Mouse (Mus musculus) kidney, postnatal 36 days (tissue): Measurements from ENCODE around the gene Zkscan3.
A peak's percentile ranks its signal among the peaks of the same experiment; 100 is the strongest.

Experiments used
- DNase-seq, 2 experiments: peaks; one replicate each; pipeline ENCODE4 v3.0.0; 2021 to 2022; ENCODE audit warnings: mixed read lengths in 2 of 2

Zkscan3 gene

DNA sequence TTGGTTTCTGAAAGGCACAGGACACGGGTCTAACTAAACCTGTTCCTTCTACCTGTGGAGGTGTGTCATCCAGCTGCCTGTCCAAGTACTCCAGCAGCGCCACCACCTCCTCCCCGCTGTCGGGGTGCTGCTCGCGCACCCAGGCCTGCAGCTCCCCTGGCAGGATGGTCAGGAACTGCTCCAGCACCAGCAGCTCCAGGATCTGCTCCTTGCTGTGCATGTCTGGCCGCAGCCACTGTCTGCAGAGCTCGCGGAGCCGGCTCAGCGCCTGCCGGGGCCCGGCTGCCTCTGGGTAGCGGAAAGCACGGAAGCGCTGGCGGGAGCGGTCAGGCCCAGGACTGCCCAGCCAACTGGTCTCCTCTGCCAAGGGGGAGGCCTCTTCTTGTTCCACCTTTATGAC is 6.5 kb downstream of the Zkscan3 start:
- DNase-seq = peak; percentile 12 to 48

GRCm38 (mm10) chr13:21395623-21396022 is 6.9 kb downstream of the Zkscan3 start:
- no peak for DNase-seq

DNA sequence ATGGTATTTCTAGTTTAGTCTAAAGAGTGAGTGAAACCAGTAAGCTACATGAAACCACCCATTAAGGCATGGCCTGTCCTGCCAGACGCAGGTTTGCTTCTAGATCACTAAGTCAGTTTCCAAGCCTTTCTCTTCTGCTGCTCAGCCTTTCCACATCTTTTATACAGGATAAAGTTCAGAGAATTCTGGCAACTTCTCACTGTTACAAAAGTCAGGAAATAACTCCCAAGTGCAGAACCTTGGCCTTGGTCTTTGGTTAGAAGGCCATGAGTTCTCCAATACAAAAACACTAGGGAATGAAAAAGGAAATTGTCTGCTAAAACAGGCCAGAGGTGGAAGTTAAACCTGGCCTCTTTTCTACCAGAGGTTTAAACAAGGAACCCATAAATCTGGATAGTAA is 7.3 kb downstream of the Zkscan3 start:
- no peak for DNase-seq

GRCm38 (mm10) chr13:21377773-21378172 is 24.8 kb downstream of the Zkscan3 start:
- no peak for DNase-seq

DNA sequence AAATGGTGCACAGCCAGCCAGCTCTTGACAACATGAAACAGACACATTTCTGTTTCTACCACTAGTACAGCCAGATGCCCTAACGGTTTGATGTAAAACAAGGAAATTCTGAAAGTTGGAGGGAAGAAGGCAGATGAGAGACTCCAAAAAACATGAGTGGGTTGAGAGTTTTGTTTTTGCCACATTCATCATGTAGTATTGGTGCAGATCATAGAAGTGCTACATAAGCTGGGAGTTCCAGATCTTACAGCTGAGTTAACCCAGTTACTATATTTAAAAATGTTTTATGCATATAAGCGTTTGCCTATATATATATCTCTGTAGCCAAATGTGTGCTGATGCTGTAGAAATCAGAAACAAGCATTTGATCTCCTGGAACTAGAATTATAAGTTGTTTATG is 29.9 kb downstream of the Zkscan3 start:
- no peak for DNase-seq

- no peak for DNase-seq
Observed at GRCm38 (mm10) chr13:21366635-21367034, 35.9 kb downstream of the Zkscan3 start.

DNA sequence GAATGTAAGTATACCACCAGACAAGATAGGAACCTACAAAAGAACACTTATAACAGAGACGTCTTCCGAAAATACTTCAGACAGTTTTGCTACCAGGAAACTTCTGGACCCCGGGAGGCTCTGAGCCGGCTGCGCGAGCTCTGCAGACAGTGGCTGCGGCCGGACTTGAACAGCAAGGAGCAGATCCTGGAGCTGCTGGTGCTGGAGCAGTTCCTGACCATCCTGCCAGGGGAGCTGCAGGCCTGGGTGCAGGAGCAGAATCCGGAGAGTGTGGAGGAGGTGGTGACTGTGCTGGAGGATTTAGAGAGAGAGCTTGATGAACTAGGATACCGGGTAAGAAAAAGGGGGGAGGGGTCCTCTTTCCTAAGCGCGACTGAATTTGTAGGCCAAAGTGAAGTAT is 38.8 kb downstream of the Zkscan3 start:
- DNase-seq = no peak

- peak; percentile 94 to 96 for DNase-seq
Observed at GRCm38 (mm10) chr13:21362621-21363248, 39.8 kb downstream of the Zkscan3 start, which contains the start of gene Zscan12. Gene Zscan12 (plus strand): TSS chr13:21362820.

DNA sequence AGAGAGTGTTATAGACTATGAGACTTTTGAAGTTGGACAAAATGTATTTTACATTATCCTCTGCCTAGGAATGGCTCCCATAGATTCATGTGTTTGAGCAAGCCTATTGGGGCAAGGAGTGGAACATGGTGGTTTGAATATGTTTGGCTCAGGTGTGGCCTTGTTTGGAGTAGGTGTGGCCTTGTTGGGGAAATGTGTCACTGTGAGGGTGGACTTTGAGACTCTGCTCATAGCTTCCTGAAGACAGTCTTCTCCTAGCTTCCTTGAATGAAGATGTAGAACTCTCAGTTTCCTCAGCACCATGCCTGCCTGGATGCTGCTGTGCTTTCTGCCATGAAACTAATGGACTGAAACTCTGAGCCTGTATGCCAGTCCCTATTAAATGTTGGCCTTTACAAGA is 52.0 kb downstream of the Zkscan3 start:
- DNase-seq = no peak

GRCm38 (mm10) chr13:21346610-21347009 is 55.9 kb downstream of the Zkscan3 start, which contains the start of gene Olfr1367:
Gene Olfr1367 (plus strand): TSS chr13:21346910.
- DNase-seq = no peak
